Mouse (Mus musculus): ENCODE data around the gene Arl4d. TPM values are rescaled to one million over a fixed set of nuclear protein-coding genes. Genes with fewer than 3 reads are reported as not detected.
"Not testable (repeated sequence)": the region's sequence is repeated elsewhere in the genome, so short reads cannot be mapped to it uniquely, and the experiment has no call there.

The Arl4d gene
- polyA plus RNA-seq, 1 experiment from 2014 or later = 33.1 TPM

DNA sequence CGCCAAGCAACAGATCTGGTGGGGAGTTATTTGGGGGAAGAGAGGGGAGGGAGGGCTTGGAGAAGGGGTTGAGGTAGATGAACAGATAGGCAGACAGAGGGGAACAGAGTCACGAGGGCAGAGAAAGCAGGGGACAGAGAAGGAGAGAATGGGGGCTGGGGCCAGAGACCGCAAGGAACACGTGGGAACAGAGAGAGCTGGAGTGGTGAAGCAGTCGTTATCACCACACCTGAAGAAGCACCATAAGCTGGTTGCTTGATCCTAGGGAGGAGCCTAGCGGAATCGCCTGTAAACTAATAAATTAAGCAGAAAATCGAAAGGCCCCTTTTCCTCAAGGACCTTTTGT, 38.7 kb upstream of the Arl4d start:
- H3K27me3 ChIP-seq (replicated peaks; ENCODE audit: insufficient read depth, low read length) = no peaks in the 10 kb centered on the region
- peak; percentile 9 for DNase-seq (ENCODE audit: low spot score)
- no peaks in the 10 kb centered on the region for H3K9me3 ChIP-seq (ENCODE audit: low read length)
- 3% methylated on average over 8 of the region's 8 CpGs for WGBS
- H3K4me3 ChIP-seq (ENCODE audit: low read depth, low read length) = peak overlapping the region; percentile 70
- peak overlapping the region; percentile 67 for H3K9ac ChIP-seq (replicated peaks; ENCODE audit: low read depth)
- no peaks in the 10 kb centered on the region for H3K4me1 ChIP-seq (ENCODE audit: insufficient read depth, low read depth, low read length)
- no peak for TF ChIP-seq EP300 (IDR thresholded peaks at IDR 0.05)
- ATAC-seq = peak; percentile 8
- H3K36me3 ChIP-seq (ENCODE audit: insufficient read depth, low read length) = no peaks in the 10 kb centered on the region
- 0 out of 2 replicates have a peak overlapping the region, but pooled peaks have one; percentile 97 for H3K27ac ChIP-seq (ENCODE audit: low read length)
- H3K4me2 ChIP-seq (replicated peaks; ENCODE audit: low read depth, low read length) = peak overlapping the region; percentile 84

DNA sequence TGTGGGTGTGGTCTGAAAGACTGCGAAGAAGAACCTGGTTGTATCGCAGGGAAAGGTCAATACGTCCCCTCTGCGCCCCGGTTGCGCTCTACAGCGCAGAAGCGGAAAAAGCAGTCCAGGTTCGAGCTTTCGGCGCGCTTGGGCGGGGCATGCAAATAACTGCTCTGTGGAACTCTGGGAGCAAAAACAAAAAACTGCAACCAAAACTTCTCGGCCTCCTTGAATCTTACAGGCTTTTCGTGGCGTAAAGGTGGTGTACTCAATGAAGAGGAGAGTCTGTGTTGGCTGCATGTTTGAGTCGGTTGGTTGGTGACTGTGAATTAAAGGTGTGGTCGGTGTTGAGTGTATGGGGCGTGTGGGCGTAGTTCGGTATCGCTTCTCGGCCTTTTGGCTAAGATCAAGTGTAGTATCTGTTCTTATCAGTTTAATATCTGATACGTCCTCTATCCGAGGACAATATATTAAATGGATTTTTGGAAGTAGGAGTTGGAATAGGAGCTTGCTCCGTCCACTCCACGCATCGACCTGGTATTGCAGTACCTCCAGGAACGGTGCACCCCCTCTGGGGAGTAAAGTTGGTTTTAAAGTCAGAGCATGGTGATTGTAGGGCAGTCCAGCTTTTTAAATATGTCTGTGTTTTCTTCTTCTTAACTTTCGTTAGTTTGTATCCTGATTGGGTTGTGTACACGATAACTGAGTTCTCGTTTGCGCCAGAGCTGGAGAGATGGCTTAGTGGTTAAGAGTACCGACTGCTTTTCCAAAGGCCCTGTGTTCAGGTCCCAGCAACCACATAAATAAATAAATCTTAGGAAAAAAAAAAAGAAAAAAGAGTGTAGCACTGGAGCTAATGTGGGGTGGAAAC, 38.1 kb upstream of the Arl4d start, which contains the start of gene Rdm1:
Gene Rdm1, plus strand, starts transcription at position 201 of the 862 bp plus-strand sequence.
- peak within 1 kb of the TSS; percentile 67 for H3K9ac ChIP-seq (replicated peaks; ENCODE audit: low read depth)
- no peaks in the 10 kb centered on the region for H3K27me3 ChIP-seq (replicated peaks; ENCODE audit: insufficient read depth, low read length)
- peak within 1 kb of the TSS; percentile 84 for H3K4me2 ChIP-seq (replicated peaks; ENCODE audit: low read depth, low read length)
- no peaks in the 10 kb centered on the region for H3K36me3 ChIP-seq (ENCODE audit: insufficient read depth, low read length)
- H3K9me3 ChIP-seq (ENCODE audit: low read length) = no peaks in the 10 kb centered on the region
- peak within 1 kb of the TSS; percentile 70 for H3K4me3 ChIP-seq (ENCODE audit: low read depth, low read length)
- ATAC-seq = peak; percentile 89
- DNase-seq (ENCODE audit: low spot score) = peak; percentile 93
- TF ChIP-seq EP300 (IDR thresholded peaks at IDR 0.05) = no peak; the same call in none of the 2 replicates
- peak; percentile 14 for TF ChIP-seq CTCF (IDR thresholded peaks at IDR 0.05)
- H3K4me1 ChIP-seq (ENCODE audit: insufficient read depth, low read depth, low read length) = no peaks in the 10 kb centered on the region
- peak within 1 kb of the TSS; percentile 97 for H3K27ac ChIP-seq (ENCODE audit: low read length)
- under 1% methylated on average over 32 of the region's 34 CpGs for WGBS

DNA sequence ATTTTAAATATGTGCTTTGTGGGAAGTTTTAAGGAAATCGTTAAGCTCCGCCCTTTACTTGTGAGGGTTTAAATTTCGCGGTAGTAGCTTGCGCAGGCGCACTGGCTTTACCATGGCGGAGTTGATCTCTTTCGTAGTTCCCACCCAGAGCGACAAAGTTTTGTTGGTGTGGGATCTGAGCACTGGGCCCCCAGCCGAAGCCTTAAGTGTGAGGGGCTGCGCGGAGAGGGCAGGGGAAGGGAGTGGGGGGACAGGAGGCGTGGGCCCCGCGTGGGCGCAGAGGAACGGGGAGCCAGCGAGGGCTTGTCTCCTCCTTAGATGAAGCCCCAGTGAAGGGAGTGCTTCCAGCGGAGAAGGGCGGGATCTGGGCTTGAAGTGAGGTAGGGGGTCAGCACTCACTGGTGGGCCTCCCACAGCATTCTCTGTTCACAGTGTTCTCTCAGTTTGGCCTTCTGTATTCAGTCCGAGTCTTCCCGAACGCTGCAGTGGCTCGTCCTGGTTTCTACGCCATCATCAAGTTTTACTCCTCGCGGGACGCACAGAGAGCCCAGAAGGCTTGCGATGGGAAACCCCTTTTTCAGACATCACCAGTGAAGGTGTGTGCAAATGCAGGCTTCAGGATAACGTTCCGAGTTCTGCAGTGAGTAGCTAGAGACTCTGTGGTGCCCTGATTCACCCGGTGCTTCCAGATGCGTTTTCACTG, 37.3 kb upstream of the Arl4d start:
- Histone ChIP-seq H3K4me3 (ENCODE audit: low read depth, low read length) (peak overlapping the region; percentile 70), H3K9me3 (ENCODE audit: low read length) (no peaks in the 10 kb centered on the region), H3K27ac (ENCODE audit: low read length) (peak overlapping the region; percentile 87), H3K27me3 (replicated peaks; ENCODE audit: insufficient read depth, low read length) (no peaks in the 10 kb centered on the region), H3K4me2 (replicated peaks; ENCODE audit: low read depth, low read length) (peak overlapping the region; percentile 84), H3K9ac (replicated peaks; ENCODE audit: low read depth) (peak overlapping the region; percentile 65), H3K4me1 (ENCODE audit: insufficient read depth, low read depth, low read length) (no peaks in the 10 kb centered on the region), H3K36me3 (ENCODE audit: insufficient read depth, low read length) (no peaks in the 10 kb centered on the region)
- DNase-seq (ENCODE audit: low spot score) = no peak
- ATAC-seq = peak; percentile 35
- TF ChIP-seq CTCF (IDR thresholded peaks at IDR 0.05) (no peak), EP300 (IDR thresholded peaks at IDR 0.05) (no peak)
- WGBS = under 1% methylated on average over 33 of the region's 33 CpGs

DNA sequence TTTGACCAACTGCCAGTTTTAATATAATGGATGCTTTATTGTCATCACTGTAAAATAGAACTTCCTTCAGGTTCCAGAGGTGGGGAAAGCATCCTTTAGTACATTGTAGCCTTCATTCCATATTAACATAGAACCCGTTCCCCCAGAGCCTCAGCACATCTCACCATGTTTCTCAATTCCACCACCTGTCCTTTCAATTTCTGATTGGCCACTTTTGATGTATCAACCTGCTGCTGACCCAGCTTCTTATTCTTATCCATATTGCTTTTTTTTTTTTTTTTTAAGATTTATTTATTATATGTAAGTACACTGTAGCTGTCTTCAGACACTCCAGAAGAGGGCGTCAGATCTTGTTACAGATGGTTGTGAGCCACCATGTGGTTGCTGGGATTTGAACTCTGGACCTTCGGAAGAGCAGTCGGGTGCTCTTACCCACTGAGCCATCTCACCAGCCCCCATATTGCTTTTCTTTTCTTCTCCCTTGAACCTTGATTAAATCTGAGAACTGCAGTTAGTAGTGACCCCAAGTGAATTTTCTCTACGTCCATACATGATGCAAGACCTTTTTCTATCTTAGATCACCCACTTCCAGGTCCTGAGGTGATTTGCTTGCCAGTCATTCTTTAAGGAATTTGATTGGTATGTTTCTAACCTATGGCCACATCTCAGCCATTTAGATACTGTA, 36.5 kb upstream of the Arl4d start:
- H3K27me3 ChIP-seq (replicated peaks; ENCODE audit: insufficient read depth, low read length); DNase-seq (ENCODE audit: low spot score); H3K4me1 ChIP-seq (ENCODE audit: insufficient read depth, low read depth, low read length); H3K27ac ChIP-seq (ENCODE audit: low read length); H3K9me3 ChIP-seq (ENCODE audit: low read length); H3K36me3 ChIP-seq (ENCODE audit: insufficient read depth, low read length); ATAC-seq; H3K9ac ChIP-seq (replicated peaks; ENCODE audit: low read depth): not testable (repeated sequence)
- H3K4me3 ChIP-seq (ENCODE audit: low read depth, low read length) = peak overlapping the region; percentile 70; the same call in 1 of the 2 replicates
- WGBS = 64% methylated on average over 4 of the region's 5 CpGs
- peak overlapping the region; percentile 84; the same call in 1 of the 2 replicates for H3K4me2 ChIP-seq (replicated peaks; ENCODE audit: low read depth, low read length)

DNA sequence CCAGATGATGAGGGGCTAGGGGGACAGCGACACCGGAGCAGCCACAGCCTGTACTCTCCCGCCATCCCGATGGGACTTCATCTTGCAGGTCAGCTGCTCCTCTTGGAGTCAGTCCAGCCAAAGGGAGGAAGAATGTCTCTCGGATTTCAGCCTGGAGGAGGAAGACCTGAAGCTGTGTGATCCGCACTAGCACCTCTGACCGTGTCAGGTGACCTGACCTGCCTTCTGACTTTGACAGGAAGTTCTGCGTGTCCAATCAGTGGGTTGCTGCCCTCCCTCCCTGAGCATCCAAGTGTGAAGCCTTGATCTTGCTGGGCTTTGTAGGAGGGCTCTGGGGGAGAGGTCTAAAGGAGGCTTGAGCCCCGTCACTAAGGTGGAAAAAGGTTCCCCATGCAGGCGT, 29.7 kb upstream of the Arl4d start:
- H3K27me3 ChIP-seq (replicated peaks; ENCODE audit: insufficient read depth, low read length) = no peaks in the 10 kb centered on the region
- no peaks in the 10 kb centered on the region for H3K36me3 ChIP-seq (ENCODE audit: insufficient read depth, low read length)
- TF ChIP-seq EP300 (IDR thresholded peaks at IDR 0.05) (no peak), CTCF (IDR thresholded peaks at IDR 0.05) (no peak)
- no peaks in the 10 kb centered on the region for H3K9me3 ChIP-seq (ENCODE audit: low read length)
- H3K4me1 ChIP-seq (ENCODE audit: insufficient read depth, low read depth, low read length) = no peaks in the 10 kb centered on the region
- no peak for ATAC-seq
- WGBS = 77% methylated on average over 10 of the region's 10 CpGs
- H3K4me2 ChIP-seq (replicated peaks; ENCODE audit: low read depth, low read length) = no peak overlapping the region
- no peak overlapping the region for H3K9ac ChIP-seq (replicated peaks; ENCODE audit: low read depth)
- H3K27ac ChIP-seq (ENCODE audit: low read length) = no peak overlapping the region
- DNase-seq (ENCODE audit: low spot score) = no peak
- no peak overlapping the region for H3K4me3 ChIP-seq (ENCODE audit: low read depth, low read length)

DNA sequence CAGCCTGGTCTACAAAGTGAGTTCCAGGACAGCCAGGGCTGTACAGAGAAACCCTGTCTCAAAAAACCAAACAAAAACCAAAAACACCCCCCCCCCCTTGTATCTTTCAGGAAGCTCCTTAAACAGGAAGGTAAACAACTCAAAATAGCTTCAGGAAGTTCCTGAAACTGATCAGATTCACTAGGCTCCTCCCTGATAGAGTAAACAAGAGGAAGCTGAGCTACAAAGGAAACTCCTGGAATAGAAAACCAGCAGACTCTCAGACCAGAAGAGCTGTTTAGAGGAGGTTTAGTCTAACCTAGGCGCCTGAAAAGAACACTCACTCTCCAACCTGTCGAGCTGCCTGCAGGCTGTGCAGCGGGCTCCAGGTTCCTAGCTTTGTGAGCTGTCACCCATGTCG, 25.6 kb upstream of the Arl4d start:
- no peak for DNase-seq (ENCODE audit: low spot score)
- ATAC-seq = no peak
- Histone ChIP-seq H3K4me3 (ENCODE audit: low read depth, low read length) (no peak overlapping the region), H3K9me3 (ENCODE audit: low read length) (no peaks in the 10 kb centered on the region), H3K27me3 (replicated peaks; ENCODE audit: insufficient read depth, low read length) (no peaks in the 10 kb centered on the region), H3K27ac (ENCODE audit: low read length) (no peak overlapping the region), H3K9ac (replicated peaks; ENCODE audit: low read depth) (no peak overlapping the region), H3K36me3 (ENCODE audit: insufficient read depth, low read length) (no peaks in the 10 kb centered on the region), H3K4me2 (replicated peaks; ENCODE audit: low read depth, low read length) (no peak overlapping the region), H3K4me1 (ENCODE audit: insufficient read depth, low read depth, low read length) (no peaks in the 10 kb centered on the region)
- WGBS = 82% methylated on average over 4 of the region's 4 CpGs
- TF ChIP-seq EP300 (IDR thresholded peaks at IDR 0.05) (no peak), CTCF (IDR thresholded peaks at IDR 0.05) (no peak)

DNA sequence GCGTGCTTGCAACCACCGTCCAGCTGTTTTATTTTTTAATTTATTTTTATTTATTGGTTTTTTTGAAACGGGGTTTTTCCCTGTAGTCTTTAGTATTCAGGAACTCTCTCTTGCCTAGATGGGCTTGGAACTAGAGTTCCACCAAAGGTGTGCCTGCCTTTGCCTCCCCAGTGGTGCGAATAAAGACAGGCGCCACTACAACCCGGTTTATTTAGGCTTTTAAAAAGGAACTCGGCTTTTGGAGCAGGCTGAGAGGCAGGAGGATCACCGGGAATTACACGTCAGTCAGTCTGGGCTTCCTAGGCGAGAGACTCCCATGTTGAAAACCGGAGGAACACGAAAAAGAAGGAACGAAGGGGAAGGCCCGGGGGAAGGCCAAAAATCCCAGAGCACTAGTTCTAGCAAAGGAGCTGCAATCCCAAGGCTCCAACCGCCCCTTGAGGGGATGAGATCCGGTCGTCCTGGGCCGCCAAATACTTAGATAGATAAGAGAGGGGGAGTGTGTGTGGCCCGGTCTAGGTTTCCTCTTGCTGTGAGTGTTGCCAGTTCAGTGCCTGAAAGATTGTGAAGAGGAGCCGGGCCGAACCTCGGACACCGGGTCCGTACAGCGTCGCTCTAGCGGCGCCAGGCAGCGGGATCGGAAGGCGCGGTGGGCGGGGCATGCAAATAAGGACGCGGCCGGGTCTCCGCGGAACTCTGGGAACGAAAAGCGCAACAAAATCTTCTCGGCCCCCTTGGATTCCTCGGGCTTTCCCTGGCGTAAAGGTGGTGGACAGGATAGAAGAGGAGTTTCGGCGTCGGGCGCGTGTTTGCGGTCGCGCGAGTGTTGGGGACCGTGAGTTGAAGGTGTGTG, 24.3 kb upstream of the Arl4d start:
- not testable (repeated sequence) for H3K4me1 ChIP-seq (ENCODE audit: insufficient read depth, low read depth, low read length); H3K27me3 ChIP-seq (replicated peaks; ENCODE audit: insufficient read depth, low read length); H3K36me3 ChIP-seq (ENCODE audit: insufficient read depth, low read length); H3K9me3 ChIP-seq (ENCODE audit: low read length)
- 5% methylated on average over 44 of the region's 53 CpGs for WGBS
- Histone ChIP-seq H3K4me3 (ENCODE audit: low read depth, low read length) (peak overlapping the region; percentile 24; the same call in 1 of the 2 replicates), H3K27ac (ENCODE audit: low read length) (peak overlapping the region; percentile 72), H3K9ac (replicated peaks; ENCODE audit: low read depth) (0 out of 2 replicates have a peak overlapping the region, but pooled peaks have one; percentile 43), H3K4me2 (replicated peaks; ENCODE audit: low read depth, low read length) (peak overlapping the region; percentile 38)
- peak; percentile 71 for ATAC-seq
- DNase-seq (ENCODE audit: low spot score) = peak; percentile 73

All from lung, postnatal 0 days (tissue).